Mouse (Mus musculus): ENCODE results near the gene Serpina3a.

DNA sequence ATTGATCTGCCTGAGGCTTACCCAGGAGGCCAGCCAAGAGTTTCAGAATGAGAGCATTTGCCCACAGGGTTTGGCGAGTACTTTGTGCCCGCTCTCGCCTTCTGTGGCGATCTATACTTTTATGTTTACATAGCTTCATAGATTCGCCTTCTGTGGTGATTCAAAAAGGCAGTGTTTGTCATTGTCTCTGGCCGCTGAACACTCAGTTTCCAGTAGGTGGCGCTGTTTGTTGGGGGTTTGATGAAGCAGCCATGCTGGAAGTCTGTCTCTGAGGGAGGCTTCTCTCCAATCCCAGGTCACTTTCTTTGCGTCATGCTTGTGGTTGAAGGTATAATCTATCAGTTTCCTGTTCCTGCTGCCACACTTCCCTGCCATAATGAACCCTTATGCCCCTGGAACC lies 46.3 kb upstream of the Serpina3a start:
- peak; percentile 74; the same call in 1 of the 2 replicates for TF ChIP-seq CTCF (IDR thresholded peaks at IDR 0.05; ENCODE audit: extremely low read depth, insufficient read length, insufficient replicate concordance, low read depth, low read length)
- TF ChIP-seq POLR2A (IDR thresholded peaks at IDR 0.05; ENCODE audit: low read depth, low read length): no peak

Data from small intestine, adult 2 months (tissue).